Mouse (Mus musculus) myocyte (in vitro differentiated cells): ENCODE results near the gene Gucy2d.

Source experiments
- E2F4 ChIP-seq: IDR thresholded peaks from one replicate; pipeline ENCODE4 v1.6.1; 2011; ENCODE audit warnings: mild to moderate bottlenecking, control low read depth, moderate library complexity; ENCODE audit not compliant: insufficient read depth
- POLR2A ChIP-seq: IDR thresholded peaks from one replicate; pipeline ENCODE4 v1.6.1; 2011; ENCODE audit warnings: low read depth, mild to moderate bottlenecking, control low read depth, moderate library complexity; ENCODE audit not compliant: insufficient read length
- SRF ChIP-seq: IDR thresholded peaks from one replicate; pipeline ENCODE4 v1.6.1; 2011; ENCODE audit warnings: low read depth; ENCODE audit not compliant: control insufficient read depth, insufficient read length
- TCF3 ChIP-seq: IDR thresholded peaks from one replicate; pipeline ENCODE4 v1.6.1; 2011; ENCODE audit warnings: low read depth, control low read depth; ENCODE audit not compliant: insufficient read length
- USF1 ChIP-seq: IDR thresholded peaks from one replicate; pipeline ENCODE4 v1.6.1; 2011; ENCODE audit warnings: low read depth, mild to moderate bottlenecking, control low read depth, moderate library complexity

DNA sequence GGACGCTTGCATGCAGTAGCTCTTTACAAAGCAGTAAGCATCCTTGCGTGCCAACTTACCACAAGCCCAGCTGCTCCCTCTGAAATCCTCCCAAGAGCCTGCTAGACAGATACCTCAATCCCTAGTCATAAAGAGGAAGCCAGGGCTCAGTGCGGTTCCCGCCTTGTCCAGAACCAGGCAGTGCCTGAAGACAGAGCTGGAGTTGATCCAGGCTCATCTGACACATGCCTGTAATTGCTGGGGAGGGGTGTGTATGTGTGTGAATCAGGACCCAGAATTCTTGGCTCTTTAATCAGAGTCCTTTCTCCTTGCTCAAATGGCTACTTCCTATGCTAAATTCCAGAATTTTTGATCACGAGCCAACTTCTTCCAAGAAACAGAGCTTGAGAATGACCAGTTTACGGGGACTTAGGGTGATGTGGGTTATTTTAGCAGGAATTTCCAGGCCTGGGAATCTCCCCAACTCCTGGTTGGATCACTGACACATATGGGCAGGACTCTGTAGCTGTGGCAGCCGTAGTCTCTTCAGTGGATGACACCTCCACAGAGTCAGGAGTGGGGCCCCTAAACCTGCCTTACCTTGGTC, 48.8 kb upstream of the Gucy2d start:
- TF ChIP-seq POLR2A (no peak), TCF3 (no peak), USF1 (no peak), SRF (no peak), E2F4 (peak; percentile 37)
